Mouse (Mus musculus) adrenal gland, adult 8-10 months (tissue): ENCODE results near the gene Gm10959. TPM values are rescaled to one million over a fixed set of nuclear protein-coding genes. Genes with fewer than 3 reads are reported as not detected.

Experiments used
- DNase-seq: peaks from one replicate; pipeline ENCODE4 v3.0.0; 2022
- total RNA-seq, 4 experiments: library from RNA; stranded (reverse); gene quantifications; 2 replicates each; pipeline ENCODE4 v1.2.4; 2022

The Gm10959 gene
- total RNA-seq, 4 experiments from 2014 or later, result not detected

DNA sequence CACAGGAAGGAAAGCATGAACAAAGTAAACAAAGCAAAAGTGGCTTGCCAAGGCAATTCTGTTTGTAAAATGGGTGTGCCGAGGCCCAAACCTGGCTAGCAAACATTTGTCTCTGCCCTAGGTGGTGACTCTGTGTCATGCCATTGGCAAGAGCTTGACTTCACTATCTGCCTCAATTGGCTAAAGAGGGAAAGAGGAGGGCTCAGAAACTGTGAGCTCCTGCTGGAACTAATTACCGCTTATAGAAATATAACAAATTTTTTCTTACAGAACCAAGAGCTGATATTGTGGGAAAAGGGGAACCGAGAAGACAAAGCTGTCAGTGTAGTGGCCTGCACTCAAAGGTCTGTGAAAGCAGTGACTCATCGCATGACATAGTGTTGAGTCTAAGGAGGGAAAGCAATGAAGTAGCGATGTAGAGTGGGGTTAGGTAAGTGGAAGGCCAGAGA lies 30.8 kb downstream of the Gm10959 start:
- no peak for DNase-seq

DNA sequence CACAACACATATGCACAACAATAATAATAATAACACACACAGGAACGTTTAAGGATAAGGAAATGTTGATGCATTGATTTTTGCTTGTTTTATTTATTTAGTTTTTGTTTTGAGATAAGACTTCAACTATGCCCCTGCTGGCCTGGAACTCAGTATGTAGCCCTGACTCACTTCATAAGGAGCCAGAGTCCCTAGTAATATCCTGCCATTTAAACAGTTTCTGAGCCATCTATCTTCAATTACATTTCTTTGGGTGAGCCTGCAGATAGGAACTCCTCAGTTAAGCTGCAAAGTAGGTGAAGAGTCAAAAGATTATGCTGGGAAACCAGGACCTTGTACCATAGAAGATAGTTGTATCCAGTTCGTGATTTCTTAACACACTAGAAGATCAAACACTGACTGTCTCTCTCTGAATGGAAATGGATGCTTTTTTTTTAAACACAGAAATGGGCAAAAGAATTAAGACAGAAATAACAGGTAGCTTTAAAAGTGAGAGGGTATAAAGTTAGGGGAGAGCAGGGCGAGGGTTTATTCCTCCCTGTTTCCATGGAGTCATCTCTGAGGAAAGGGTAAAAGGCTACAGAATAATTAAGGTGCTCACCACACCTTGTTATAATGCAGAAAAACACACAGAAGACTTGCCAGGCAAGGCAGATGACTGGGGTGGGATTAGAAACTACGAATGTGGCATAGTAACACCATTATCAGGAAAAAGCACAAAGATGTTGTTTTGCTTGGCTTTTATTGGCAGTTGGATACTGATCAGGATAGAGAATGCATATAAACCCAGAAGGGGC lies 31.5 kb downstream of the Gm10959 start:
- DNase-seq, result no peak

DNA sequence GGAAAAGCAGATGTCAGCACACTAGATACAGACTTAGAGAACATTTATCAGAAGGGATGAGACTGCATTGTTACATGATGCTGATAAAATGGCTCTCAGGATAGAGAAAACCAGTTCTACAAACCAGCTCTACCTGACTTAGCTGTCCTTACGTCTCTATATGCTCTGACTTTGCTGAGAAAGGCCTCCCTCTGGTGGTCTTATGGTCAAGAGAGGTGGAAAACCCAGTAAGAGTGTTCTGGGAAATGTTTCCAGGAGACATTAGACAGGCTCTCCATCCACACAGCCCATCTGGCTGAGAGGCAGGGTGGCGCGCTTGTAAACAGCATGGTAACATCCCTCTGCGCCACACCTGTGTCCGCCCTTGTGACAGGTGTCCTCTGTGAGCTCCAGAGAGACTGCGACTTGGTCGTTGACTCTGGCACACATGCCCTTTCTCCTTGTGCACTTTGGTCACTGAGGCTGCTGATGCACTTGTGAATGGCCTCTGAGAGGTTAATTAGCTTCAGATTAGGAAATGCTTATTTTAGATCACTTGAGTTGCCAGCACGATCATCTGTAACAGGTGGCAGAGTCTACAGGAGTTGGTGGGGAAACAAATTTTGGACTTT lies 40.4 kb downstream of the Gm10959 start:
- no peak for DNase-seq

DNA sequence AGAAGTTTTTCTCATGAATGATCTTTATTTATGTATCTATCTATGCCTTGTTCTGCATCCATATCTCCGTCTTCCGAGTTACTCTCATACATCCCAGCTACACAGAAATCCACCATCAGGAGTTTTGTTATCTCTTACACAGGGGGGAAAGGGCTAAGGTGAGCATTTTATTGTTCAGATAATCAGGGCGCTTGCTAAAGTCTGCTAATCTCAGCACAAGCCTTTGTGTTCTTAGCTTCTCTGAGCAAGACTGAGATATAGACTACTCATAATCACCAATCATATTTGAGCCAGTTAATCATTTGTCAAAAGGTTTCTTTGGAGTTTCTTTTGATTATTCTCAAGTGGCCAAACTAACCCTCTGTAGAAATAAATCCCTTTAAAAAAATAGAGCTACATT lies 41.6 kb downstream of the Gm10959 start:
- DNase-seq, result no peak

DNA sequence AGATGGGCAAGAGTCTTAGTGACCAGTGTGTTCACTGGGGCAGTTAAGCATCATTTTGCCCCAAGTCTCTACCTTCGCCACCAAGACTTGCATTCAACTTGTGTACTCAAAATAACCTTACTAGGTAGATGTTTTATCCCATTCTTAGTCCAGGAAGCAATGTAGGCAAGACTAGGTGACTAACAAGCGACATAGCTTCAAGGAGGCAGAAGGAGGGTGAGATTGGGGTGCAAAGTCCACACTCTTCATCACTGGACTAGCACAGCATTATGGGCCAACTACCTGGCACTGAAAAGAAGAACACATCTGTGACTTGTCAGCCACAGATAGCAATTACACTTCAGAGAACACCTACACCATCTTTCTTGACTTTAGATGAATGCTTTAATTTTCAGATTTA lies 42.3 kb downstream of the Gm10959 start:
- DNase-seq, result no peak

DNA sequence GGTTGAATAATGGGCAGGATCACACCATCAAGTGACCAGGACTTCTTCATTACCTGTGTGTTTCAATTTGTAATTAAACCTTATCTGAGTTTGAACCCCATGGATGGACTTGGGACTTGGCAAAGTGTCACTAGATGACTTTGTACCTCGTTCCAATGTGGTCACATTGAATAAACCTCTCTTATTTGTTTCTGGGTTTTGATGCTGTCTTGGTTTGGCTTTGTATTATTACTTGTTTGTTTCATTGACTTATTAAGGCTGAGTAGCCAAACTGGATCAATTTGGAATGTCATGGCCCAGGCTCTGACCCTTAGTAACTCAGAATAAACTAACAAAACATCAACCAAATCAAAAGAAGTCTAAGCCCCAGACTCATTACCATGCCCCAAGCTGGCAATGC lies 47.6 kb downstream of the Gm10959 start:
- DNase-seq, result no peak

DNA sequence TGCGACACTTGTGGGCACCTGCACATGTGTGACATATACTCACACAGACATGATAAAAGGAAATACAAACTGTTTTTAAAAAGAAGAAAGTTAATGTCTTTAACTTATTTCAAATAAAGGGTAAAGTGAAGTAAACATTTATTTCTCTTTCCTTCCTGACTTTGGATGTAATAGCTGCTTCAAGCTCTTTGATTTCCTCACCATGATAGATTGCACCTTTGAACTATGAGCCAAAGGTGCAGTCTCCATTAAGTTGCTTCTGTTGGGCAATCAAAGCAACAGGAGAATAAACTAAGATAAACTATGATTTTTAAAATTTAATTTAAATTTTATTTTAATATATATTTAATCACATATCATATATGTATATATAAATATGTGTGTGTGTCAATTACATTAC lies 50.9 kb downstream of the Gm10959 start:
- no peak for DNase-seq

DNA sequence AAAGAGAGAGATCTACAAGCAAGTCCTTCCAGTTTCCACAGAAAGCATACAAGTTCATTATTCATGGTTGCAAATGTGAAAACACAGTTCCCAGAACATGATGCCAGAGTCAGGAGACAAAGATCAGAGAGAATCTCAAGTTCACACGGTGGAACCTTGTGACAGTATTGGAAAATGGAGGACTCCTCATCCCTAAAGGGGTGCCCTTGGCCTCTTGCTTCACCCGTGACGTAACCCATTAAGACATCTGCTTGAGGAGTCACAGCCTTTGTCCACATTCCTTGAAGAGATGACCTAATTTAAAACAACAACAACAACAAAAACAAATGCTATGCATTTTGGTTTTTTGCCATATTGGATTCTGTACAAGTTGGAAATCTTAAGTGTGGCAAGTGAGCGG lies 54.1 kb downstream of the Gm10959 start:
- DNase-seq, result peak; percentile 1

Other genes with a start within 250 kb of the Gm10959 start
- 10 to 100 TPM; 32.8 to 65.1 (median 51.7) TPM for gene Pde5a, start 190.4 kb downstream of the Gm10959 start, total RNA-seq
- not detected for gene Fabp2, start 24.3 kb downstream of the Gm10959 start, total RNA-seq
- 10 to 100 TPM; 41.2 to 54.4 (median 47.5) TPM for gene 1810037I17Rik, start 4.8 kb upstream of the Gm10959 start, total RNA-seq
- 10 to 100 TPM; 32.5 to 57.2 (median 38.4) TPM for gene Usp53, start 65.2 kb upstream of the Gm10959 start, total RNA-seq
- gene Myoz2, start 115.7 kb upstream of the Gm10959 start, total RNA-seq, result under 1 TPM in 2 of 4 experiments, not detected in 2; 0.30 to 0.59 TPM